Mouse (Mus musculus) retina, postnatal 1 day (tissue): Measurements from ENCODE around the gene Erg.

Source experiments
- DNase-seq: peaks from one replicate; pipeline ENCODE4 v3.0.0-alpha.2; 2012

Erg gene

GRCm38 (mm10) chr16:95347202-95347601 lies 239.2 kb downstream of the Erg start:
- no peak for DNase-seq

- DNase-seq = peak; percentile 80
These were observed 240.5 kb downstream of the Erg start for GRCm38 (mm10) chr16:95345882-95346281.

DNA sequence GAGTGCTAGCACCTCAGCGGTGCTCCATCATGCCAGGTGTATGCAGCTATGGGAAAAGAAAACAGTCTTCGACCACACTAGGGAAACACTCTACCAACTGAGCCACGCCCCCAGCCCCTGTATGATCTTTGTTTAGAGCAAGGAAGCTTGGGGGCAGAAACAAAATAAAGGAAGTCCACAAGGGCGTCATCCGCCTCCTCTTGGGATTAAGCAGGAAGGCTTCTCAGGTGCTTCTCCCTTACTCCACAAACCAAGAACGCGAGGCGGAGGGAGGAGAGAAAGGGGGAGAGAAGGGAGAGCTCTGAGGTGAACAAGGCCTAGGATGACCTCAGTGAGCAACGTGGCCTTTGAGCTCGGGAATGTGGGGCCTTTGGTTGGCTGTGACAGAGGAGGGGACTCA lies 241.4 kb downstream of the Erg start:
- DNase-seq = no peak

DNA sequence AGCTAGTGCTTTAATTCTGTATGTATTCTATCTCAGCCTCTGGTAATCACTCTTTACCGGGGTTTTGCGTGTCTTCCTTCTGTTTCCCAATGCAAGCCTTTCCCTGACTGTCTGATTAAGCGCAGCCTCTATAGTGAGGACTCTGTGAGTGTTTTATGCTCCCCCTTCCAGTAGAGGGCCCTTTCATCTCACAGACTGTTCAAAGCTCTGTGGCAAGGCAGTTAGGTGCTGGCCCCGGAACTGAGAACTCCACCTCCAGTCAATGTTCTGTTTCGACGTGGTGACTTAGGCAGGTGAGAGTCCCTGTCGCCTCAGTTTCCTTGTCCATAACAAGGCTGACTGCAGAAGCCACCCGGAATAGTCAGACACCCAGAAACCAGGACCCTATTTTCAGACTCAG lies 244.4 kb downstream of the Erg start:
- DNase-seq = no peak

DNA sequence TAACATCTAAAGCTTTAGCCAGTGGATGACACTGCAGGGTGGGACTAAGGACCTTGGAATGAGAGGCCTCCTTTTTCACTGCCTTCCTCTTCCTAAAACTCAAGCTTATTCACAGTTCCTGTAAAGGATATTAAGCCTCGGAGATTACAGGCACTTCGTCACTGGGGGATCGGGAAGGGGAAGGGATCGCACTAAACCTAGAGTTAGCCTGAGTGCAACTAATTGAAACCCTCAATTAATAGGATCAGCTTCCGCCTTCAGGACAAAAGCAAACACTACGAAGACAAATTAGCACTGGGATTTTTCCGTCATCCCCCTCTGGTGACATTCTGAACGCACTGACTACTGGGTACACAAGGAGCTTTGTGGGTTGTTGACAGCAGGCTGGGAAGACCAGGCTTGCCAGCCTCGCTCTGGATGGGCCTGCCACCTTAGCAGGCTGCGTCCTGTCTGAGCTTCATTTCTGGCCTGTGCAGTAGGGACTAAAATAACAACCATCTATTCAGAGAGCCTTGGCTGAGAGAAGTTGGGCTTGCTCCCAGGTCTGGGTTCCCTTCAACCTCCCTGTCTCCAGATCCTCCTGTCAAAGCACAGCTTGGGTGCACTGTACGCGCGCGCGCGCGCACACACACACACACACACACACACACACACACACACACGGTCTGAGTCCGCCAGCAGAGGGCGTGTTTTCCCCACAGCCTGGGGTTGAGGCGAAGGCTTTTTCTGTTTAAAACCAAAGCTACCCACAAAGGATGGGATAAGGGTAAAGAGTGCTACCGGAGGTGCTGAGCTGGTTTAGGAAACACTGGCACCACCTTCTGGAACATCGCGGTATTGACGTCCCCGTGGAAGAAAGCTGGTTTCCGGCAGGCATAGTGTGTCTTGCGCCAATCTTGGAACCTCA lies 245.3 kb downstream of the Erg start:
- DNase-seq = peak; percentile 83

DNA sequence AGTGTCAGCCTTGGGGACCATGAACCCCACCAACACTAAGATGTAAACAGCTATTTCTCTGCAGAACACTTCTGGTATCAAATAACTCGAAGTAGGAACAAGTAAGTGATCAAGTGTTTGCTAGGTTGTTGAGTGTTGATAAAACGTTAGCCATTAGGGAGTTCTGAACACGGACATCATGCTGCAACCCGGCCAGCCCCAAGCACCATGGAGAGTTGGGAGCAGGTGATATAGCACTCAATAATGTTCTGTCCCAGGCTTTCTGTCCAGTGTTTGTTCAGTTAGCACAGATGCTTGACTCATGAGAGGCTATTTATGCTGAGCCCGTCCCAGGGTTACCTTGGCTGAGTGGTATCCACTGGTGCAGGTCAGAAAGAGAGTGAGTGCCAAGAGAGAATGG lies 254.2 kb downstream of the Erg start:
- no peak for DNase-seq

GRCm38 (mm10) chr16:95321945-95322625 lies 264.3 kb downstream of the Erg start:
- no peak for DNase-seq
